Mouse (Mus musculus) cortical plate, adult 2 months (tissue): ENCODE data around the gene 4933430I17Rik.

ENCODE experiments used
- CTCF ChIP-seq: fragments of 200-500 bp; IDR thresholded peaks from 2 replicates; pipeline ENCODE4 v1.5.1; 2011; ENCODE audit warnings: mild to moderate bottlenecking, control low read depth, low read length; ENCODE audit not compliant: insufficient read depth; ENCODE audit errors: extremely low read depth
- POLR2A ChIP-seq: fragments of 200-500 bp; IDR thresholded peaks from 2 replicates; pipeline ENCODE4 v1.6.1; 2011; ENCODE audit warnings: mild to moderate bottlenecking, low read length, control low read depth; ENCODE audit not compliant: insufficient read depth; ENCODE audit errors: extremely low read depth

- no peak for TF ChIP-seq CTCF
- no peak for TF ChIP-seq POLR2A
Measured at GRCm38 (mm10) chr4:62502969-62503368, 22.2 kb upstream of the 4933430I17Rik start.
